Mouse (Mus musculus): ENCODE measurements around the gene Calm1. TPM values are rescaled to one million over a fixed set of nuclear protein-coding genes. Genes with fewer than 3 reads are reported as not detected.
A peak's percentile ranks its signal among the peaks of the same experiment; 100 is the strongest.

The Calm1 gene
- polyA plus RNA-seq, 1 experiment, result 594 TPM

GRCm38 (mm10) chr12:100187756-100188430 is 11.3 kb upstream of the Calm1 start:
- Histone ChIP-seq H3K4me3 (ENCODE audit: insufficient read depth, low read length) (peak overlapping the region; percentile 37), H3K27ac (ENCODE audit: insufficient read depth, low read length) (peak overlapping the region; percentile 42), H3K4me1 (ENCODE audit: control insufficient read depth, insufficient read depth, low read length) (peaks cover 10% of the 10 kb centered on the region)
- TF ChIP-seq CTCF (IDR thresholded peaks at IDR 0.05; ENCODE audit: borderline replicate concordance, insufficient read depth, low read length), result no peak
- peak; percentile 34; the same call in 1 of the 2 replicates for TF ChIP-seq POLR2A (IDR thresholded peaks at IDR 0.05; ENCODE audit: low read depth, low read length)

DNA sequence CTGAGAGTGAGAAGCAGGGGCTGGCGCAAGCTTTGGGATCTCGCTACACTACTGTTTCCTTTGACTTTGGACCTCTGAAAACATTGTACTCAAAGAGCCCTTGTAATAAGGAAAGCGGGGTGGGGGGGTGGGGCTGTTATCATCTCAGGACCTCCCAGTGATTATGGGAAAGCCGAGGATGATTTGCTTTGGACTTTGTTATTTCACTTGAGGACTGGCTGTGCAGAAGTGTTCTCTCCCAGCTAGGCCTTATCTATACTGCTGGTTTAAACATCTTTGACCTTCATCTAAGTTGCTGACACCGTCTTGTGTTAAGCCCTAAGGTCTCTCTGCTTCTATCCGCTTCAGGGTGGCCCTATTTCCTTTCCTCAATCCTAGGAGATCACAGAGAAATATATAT is 8.4 kb upstream of the Calm1 start:
- Histone ChIP-seq H3K4me1 (ENCODE audit: control insufficient read depth, insufficient read depth, low read length) (peaks cover 4% of the 10 kb centered on the region), H3K27ac (ENCODE audit: insufficient read depth, low read length) (no peak overlapping the region), H3K4me3 (ENCODE audit: insufficient read depth, low read length) (no peak overlapping the region)
- no peak for TF ChIP-seq POLR2A (IDR thresholded peaks at IDR 0.05; ENCODE audit: low read depth, low read length)
- no peak for TF ChIP-seq CTCF (IDR thresholded peaks at IDR 0.05; ENCODE audit: borderline replicate concordance, insufficient read depth, low read length)

GRCm38 (mm10) chr12:100194181-100194580 is 5.1 kb upstream of the Calm1 start:
- Histone ChIP-seq H3K27ac (ENCODE audit: insufficient read depth, low read length) (no peak overlapping the region), H3K4me1 (ENCODE audit: control insufficient read depth, insufficient read depth, low read length) (no peaks in the 10 kb centered on the region), H3K4me3 (ENCODE audit: insufficient read depth, low read length) (no peak overlapping the region)
- TF ChIP-seq CTCF (IDR thresholded peaks at IDR 0.05; ENCODE audit: borderline replicate concordance, insufficient read depth, low read length) (no peak), POLR2A (IDR thresholded peaks at IDR 0.05; ENCODE audit: low read depth, low read length) (no peak)

GRCm38 (mm10) chr12:100196786-100197185 is 2.4 kb upstream of the Calm1 start:
- Histone ChIP-seq H3K4me3 (ENCODE audit: insufficient read depth, low read length) (no peak overlapping the region), H3K27ac (ENCODE audit: insufficient read depth, low read length) (no peak overlapping the region), H3K4me1 (ENCODE audit: control insufficient read depth, insufficient read depth, low read length) (no peaks in the 10 kb centered on the region)
- TF ChIP-seq CTCF (IDR thresholded peaks at IDR 0.05; ENCODE audit: borderline replicate concordance, insufficient read depth, low read length) (no peak), POLR2A (IDR thresholded peaks at IDR 0.05; ENCODE audit: low read depth, low read length) (no peak)

DNA sequence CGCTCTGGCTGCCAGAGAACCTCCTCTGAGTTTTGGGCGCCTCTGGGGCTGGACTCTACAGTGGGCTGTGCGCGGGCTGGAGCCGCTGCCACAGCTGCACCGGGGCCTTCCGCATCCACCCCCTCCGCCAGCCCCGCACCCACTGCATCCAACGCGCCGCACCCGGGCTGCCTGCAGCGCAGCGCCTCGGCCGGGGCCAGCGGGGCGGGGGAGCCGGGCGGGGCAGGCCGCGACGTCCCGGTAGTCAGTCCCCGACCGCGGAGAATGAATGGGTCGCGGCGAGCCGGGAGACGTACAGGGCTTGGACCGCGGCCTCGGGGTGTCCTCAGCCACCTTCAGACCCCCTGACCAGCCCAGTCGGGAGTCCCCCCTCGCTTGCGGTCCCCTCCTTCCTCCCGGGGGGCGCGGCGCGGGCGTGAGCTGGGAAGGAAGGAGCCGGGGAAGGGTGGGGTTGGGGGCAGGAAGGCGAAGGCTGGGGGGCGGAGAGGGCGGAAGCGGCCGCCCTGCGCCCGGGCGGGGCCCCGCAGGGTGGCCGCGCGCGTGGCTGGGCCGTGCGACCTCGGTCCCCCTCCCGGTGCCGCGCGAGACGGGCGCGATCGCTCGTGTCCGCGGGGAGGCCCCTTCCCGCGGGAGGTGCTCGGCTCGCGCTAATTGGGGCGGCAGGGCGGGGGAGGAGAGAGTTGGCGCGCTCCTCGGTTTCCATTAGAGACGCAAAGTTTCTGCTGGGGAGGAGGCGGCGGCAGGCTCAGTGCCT is 833 bp downstream of the Calm1 start:
- peak overlapping the region; percentile 38 for H3K27ac ChIP-seq (ENCODE audit: insufficient read depth, low read length)
- TF ChIP-seq CTCF (IDR thresholded peaks at IDR 0.05; ENCODE audit: borderline replicate concordance, insufficient read depth, low read length) (no peak), POLR2A (IDR thresholded peaks at IDR 0.05; ENCODE audit: low read depth, low read length) (0 out of 2 replicates have a peak, but pooled peaks have one; percentile 31)
- peak overlapping the region; percentile 86 for H3K4me3 ChIP-seq (ENCODE audit: insufficient read depth, low read length)
- no peaks in the 10 kb centered on the region for H3K4me1 ChIP-seq (ENCODE audit: control insufficient read depth, insufficient read depth, low read length)

DNA sequence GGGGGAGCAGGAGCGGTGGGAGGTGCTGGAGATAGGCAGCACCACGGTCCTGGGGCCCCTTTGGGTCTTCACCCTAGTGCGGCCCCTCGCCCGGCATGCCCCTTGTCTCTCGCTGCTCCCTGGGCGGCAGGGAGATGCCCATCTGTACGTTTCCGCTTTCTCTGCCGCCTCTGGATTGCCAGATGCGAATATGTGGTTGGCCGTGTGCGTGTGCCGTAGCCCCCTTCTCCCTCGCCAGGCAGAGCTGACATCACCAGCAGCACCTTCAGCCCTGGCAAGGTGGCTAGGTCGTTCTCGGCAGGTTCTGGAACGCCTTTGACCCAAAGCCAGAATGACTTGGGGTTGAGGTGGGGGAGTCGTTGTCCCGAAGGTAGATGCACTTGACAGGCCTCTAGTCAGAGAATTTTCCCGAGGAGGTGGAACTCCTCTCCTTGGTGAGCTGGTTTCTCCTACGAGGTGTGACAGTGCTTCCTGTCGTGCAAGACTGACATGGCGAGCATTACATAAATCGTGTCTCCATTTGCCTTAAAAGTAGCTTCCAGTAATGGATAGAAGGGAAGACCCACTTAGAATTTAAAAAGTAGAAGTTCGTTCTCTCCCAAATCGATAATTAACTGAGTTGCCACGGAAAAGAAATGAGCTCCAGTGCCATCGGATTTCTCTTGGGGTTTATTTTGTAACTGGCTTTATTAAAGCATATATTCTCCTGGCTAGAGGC is 1.6 kb downstream of the Calm1 start:
- Histone ChIP-seq H3K4me3 (ENCODE audit: insufficient read depth, low read length) (peak overlapping the region; percentile 79), H3K4me1 (ENCODE audit: control insufficient read depth, insufficient read depth, low read length) (no peaks in the 10 kb centered on the region), H3K27ac (ENCODE audit: insufficient read depth, low read length) (peak overlapping the region; percentile 9; the same call in 1 of the 2 replicates)
- TF ChIP-seq CTCF (IDR thresholded peaks at IDR 0.05; ENCODE audit: borderline replicate concordance, insufficient read depth, low read length), result no peak
- no peak for TF ChIP-seq POLR2A (IDR thresholded peaks at IDR 0.05; ENCODE audit: low read depth, low read length)

GRCm38 (mm10) chr12:100201363-100201711 is 2.1 kb downstream of the Calm1 start:
- Histone ChIP-seq H3K4me1 (ENCODE audit: control insufficient read depth, insufficient read depth, low read length) (no peaks in the 10 kb centered on the region), H3K4me3 (ENCODE audit: insufficient read depth, low read length) (peak overlapping the region; percentile 79), H3K27ac (ENCODE audit: insufficient read depth, low read length) (no peak overlapping the region)
- no peak for TF ChIP-seq POLR2A (IDR thresholded peaks at IDR 0.05; ENCODE audit: low read depth, low read length)
- no peak for TF ChIP-seq CTCF (IDR thresholded peaks at IDR 0.05; ENCODE audit: borderline replicate concordance, insufficient read depth, low read length)

DNA sequence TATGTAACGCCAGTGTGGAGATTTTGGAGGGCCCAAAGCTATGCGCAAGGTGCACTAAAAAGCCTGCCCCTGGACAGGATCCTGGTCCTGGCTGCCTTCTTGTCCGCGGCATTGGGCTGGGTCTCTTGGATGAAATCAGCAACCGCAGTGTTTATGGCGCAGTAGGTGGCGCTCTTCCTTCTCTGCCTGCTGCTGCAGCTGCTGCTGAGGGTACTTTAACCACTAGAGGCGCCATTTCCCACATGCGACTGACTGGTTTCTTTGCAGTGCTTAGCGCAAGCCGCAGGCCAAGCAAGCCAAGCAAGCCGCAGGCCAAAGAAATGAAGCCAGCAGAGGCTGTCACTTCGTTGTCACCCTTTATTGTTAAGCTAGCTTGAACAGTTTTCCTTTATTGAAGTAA is 2.6 kb downstream of the Calm1 start:
- TF ChIP-seq CTCF (IDR thresholded peaks at IDR 0.05; ENCODE audit: borderline replicate concordance, insufficient read depth, low read length), result peak; percentile 99
- no peak for TF ChIP-seq POLR2A (IDR thresholded peaks at IDR 0.05; ENCODE audit: low read depth, low read length)
- H3K4me1 ChIP-seq (ENCODE audit: control insufficient read depth, insufficient read depth, low read length), result no peaks in the 10 kb centered on the region

GRCm38 (mm10) chr12:100203759-100204158 is 4.5 kb downstream of the Calm1 start:
- no peak overlapping the region for H3K27ac ChIP-seq (ENCODE audit: insufficient read depth, low read length)
- TF ChIP-seq CTCF (IDR thresholded peaks at IDR 0.05; ENCODE audit: borderline replicate concordance, insufficient read depth, low read length), result no peak
- no peak for TF ChIP-seq POLR2A (IDR thresholded peaks at IDR 0.05; ENCODE audit: low read depth, low read length)
- H3K4me1 ChIP-seq (ENCODE audit: control insufficient read depth, insufficient read depth, low read length), result no peaks in the 10 kb centered on the region
- no peak overlapping the region for H3K4me3 ChIP-seq (ENCODE audit: insufficient read depth, low read length)

More for the DNA sequence above, 2.6 kb downstream of the Calm1 start:
- no peak overlapping the region for H3K27ac ChIP-seq (ENCODE audit: insufficient read depth, low read length)
- peak overlapping the region; percentile 31; the same call in 1 of the 2 replicates for H3K4me3 ChIP-seq (ENCODE audit: insufficient read depth, low read length)
